Mouse (Mus musculus) adrenal gland, adult 18-20 months (tissue): ENCODE results near the gene Hcn4. TPM values are rescaled to one million over a fixed set of nuclear protein-coding genes. Genes with fewer than 3 reads are reported as not detected.

Experiments
- DNase-seq, 2 experiments: peaks; one replicate each; pipeline ENCODE4 v3.0.0; 2021 to 2022; ENCODE audit warnings: low spot score in 2 of 2
- long read RNA-seq, 2 experiments: library from polyadenylated mRNA; stranded (forward); transcript quantifications; one replicate each; pipeline ENCODE4 v2.0.0; 2021
- total RNA-seq, 2 experiments: library from RNA; stranded (reverse); gene quantifications; 1 replicate in 1 of 2; 2 replicates in 1 of 2; pipeline ENCODE4 v1.2.3; 2021

The Hcn4 gene
- under 1 TPM; 0.53 to 0.83 TPM for total RNA-seq
- long read RNA-seq, experiment 1: 0 reads
- long read RNA-seq, experiment 2: 0 reads

DNA sequence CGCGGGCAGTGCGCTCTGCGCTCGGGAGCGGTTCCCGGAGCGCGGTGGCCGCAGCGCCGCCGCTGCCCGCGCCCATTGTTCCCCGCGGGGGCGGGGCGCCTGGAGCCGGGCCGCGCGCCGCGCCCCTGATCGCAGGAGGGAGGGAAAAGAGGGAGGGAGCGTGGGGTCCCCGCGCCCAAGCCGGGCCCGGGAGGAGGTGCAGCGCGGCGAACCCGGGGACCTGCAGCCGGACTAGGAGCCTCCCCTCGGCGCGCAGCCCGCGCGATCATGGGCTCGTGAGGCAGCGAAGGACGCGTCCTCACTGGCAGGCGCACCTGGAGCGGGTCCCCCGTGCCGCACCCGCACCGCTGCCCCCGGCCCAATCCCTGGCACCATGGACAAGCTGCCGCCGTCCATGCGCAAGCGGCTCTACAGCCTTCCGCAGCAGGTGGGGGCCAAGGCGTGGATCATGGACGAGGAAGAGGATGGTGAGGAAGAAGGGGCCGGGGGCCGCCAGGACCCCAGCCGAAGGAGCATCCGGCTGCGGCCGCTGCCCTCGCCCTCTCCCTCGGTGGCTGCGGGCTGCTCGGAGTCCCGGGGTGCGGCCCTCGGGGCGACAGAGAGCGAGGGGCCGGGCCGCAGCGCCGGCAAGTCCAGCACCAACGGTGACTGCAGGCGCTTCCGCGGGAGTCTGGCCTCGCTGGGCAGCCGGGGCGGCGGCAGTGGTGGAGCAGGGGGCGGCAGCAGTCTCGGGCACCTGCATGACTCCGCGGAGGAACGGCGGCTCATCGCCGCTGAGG lies at the start of gene Hcn4:
Gene Hcn4 (plus strand): TSS at position 274 of the 779 bp plus-strand sequence.
- DNase-seq: peak in 1 of 2 experiments; percentile 31

- DNase-seq: no peak
Observed at GRCm38 (mm10) chr9:58774761-58775160, 48.5 kb upstream of the Hcn4 start.

GRCm38 (mm10) chr9:58775363-58775762 lies 47.8 kb upstream of the Hcn4 start:
- DNase-seq: no peak

- DNase-seq: no peak
Observed at GRCm38 (mm10) chr9:58789476-58789875, 33.7 kb upstream of the Hcn4 start.

GRCm38 (mm10) chr9:58798155-58798554 lies 25.1 kb upstream of the Hcn4 start:
- no peak for DNase-seq

DNA sequence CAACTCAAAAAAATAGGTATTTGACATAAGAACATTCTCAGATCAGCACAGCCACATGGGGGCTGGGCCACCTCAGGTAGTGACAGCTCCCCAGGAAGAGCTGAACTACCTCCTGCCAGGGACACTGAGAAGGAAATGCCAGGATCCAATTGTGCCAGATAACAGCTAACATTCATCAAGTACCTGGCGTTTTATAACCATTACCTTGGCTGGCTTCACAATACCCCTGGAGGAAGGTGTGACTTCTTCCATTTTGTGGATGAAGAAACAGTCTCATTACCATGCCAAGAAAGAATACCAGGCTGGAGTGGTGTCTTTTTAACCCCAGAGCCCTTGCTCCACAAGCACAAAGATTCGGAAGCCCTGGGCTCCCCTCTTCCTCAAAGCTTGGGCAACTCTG lies 21.8 kb upstream of the Hcn4 start:
- no peak for DNase-seq

- DNase-seq: no peak
Observed at GRCm38 (mm10) chr9:58802294-58802693, 20.9 kb upstream of the Hcn4 start.

DNA sequence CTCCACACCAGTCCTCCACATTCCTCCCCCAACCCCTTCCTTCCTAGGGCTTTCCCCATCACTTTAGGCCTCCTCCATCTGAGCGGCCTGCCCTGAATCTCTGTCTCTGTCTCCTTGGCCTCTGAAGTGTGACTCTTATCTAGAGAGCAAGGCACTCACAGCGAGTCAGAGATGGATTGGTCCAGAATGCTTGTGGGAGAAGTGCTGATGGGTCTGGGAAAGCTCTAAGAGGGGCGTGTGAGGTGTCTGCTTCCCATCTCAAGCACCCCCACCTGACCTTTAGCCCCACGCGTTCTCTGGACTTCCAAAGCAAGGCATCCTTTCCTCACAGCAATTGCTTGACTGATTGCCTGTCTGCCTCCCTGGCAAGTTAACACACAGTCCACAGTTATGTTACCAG lies 20.4 kb upstream of the Hcn4 start:
- no peak for DNase-seq

DNA sequence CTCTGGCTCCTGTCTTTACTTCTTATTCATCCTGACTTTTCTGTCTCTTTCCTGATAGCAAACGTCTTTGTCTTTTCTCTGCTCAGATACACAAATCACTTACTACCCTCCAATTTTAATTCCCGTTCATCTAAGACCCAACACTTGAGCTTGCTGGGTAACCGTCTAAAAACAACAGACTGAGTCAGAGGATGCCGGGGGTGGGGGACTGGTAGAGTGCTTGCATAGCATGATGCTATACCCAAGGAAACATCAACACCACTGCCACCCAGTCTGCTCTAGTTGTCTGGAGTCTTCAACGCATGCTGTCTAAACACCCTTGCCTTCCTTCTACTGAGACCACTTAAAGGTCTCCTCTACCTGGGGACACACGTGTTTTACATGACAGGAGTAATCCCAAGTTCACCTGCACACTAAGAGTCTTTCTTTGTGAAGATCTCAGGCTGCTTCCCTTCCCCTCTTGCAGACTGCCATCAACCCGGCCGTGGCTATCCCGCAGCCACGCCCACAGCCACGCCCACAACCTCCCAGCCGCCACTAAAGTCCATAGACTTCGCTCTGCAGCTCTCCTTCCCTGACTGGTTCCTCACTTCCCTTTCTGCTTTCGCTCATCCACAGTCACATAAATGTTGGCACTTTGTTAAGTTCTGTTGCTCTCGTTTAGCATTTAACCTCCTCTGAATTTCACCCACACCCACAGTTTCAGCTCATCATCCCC lies 17.5 kb upstream of the Hcn4 start:
- peak; percentile 55 to 70 for DNase-seq

GRCm38 (mm10) chr9:58811171-58811570 lies 12.0 kb upstream of the Hcn4 start:
- no peak for DNase-seq

DNA sequence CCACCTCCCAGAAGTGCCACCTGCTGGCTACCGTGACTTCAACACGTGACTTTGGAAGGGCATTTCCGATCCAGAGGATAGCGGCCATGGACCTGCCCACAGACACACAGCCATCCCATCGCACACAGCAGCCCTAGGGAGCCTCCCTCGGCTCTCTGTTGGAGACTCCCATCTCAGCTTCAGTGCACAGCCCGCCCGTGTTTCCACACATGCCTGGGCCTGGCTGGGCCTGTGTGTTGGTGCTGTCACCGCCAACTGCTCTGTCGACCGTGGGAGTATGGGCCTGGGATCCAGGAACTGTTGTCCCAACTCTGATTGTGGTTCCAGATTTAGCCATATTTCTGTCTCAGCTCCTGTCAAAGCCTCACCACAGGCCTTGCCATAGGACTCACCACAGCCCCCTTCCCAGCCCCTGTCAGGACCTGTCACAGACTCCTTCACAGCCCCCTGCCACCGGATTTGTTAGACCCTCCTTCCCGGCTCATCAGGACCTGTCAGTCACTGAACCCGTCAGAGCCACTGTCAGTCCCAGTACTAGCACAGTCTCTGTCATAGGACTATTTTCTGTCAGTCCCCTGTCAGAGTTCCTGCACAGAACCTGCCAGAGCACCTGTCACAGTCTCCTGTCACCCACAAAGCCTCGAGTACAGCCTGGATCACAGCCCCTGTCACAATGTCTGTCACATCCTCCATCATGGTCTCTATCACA lies 7.5 kb upstream of the Hcn4 start:
- no peak for DNase-seq

- DNase-seq: no peak
Observed at GRCm38 (mm10) chr9:58816458-58816857, 6.8 kb upstream of the Hcn4 start.

DNA sequence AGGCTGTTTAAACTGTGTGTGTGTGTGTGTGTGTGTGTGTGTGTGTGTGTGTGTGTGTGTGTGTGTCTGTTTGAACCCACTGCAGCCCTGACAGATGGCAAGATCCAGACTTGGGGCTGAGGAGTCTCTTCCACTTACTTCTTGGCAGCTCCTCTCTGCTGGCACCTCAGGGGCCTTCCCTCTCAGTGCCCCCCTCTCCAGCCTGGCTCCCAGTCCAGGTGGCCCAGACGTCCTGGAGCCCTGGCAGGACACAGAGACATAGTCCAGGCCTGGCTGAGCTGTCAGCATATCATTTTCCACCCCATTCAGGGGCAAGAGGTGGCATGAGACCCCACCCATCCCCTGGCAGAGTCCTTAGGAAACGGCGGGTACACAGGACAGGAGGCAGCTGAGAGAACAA lies 5.5 kb upstream of the Hcn4 start:
- DNase-seq: no peak

DNA sequence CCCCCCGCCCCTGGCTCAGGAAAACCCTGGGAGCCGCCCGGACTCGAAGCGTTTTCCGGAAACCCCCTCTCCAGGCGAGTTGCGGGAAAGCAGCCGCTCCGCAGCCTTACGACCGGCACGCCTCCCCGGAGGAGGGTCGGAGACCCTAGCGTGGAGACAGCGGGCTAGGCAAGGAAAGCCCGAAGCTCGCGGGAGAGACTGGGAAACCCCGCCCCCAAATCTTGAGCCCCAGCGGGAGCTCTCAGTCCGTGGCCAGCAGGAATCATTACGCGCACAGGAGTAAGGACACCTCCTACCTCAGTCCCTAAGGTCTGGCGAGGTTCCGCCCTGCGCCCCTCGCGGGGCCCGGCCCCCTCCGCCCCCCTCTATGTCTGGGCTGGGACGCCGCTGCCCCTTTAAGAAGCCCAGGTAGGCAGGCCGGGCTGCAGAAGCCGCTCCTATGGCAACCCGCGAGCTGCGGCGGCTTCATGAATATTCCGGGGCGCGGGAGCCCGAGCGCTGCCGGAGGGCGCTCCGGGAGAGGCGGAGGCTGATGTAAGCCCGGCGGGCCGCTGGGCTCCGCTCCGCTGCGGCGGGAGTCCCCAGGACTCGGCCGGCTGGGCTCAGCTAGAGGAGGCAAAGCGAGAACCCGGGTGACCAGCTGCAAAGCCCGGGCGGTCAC lies 651 bp upstream of the Hcn4 start:
- peak; percentile 18 to 31 for DNase-seq

- DNase-seq: no peak
Observed at GRCm38 (mm10) chr9:58823918-58824215, 655 bp downstream of the Hcn4 start.

GRCm38 (mm10) chr9:58829627-58830026 lies 6.4 kb downstream of the Hcn4 start:
- DNase-seq: no peak

DNA sequence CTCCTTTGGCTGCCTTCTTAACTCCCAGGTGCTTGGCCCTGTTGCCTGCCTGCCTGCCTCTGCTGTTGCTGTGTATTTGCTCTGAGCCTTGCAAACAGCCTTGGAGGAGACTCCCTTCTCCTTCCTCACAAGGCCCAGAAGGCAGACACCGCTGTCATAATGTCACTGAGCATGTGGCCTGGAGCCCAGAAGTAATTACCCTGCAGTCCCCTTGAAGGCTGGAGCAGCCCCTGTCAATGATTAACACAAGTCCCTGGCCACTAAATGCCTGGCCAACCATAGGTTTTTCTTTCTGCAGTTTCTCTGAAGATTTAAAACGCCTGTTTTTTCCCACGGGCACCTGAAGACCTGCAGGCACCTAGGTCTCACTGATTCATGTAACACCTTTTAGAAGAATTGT lies 9.7 kb downstream of the Hcn4 start:
- DNase-seq: no peak

DNA sequence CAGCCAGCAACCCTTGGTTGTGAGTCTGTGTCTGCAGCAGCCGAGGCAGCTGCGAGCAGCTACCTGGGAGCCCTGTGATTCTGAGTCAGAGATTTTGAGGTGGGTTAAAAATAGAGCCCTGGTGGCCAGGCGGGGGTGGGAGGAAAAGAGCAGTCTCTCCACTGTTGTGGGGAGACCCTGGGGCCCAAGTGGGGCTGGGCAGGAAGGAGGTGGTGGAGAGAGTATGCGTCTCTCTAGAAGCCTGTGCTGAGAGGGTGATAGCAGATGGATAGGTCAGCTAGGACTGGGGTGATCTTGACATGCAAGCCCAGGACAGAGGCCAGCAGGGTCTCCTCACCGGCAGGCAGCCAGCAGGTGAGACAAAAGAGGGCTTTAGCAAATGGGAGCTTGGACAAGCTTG lies 14.0 kb downstream of the Hcn4 start:
- no peak for DNase-seq

DNA sequence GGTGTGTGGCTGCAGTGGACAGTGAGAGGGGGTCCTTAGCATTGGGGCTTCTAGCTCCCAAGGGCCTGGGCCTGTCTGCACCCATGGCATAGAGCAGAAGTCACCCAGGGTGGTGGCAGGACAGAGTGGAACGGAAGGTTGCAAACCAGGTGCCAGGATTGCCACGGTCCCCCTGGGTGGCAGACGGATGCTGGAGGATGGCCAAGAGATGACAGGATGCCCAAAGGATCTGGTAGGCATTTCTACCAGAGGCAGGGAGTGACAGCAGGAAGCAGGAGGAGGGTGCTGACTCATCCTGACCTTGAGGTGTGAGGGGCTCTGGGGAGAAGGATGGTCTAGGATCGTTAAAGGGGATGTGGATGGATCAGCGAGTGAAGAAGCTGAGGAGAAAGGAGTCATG lies 15.3 kb downstream of the Hcn4 start:
- DNase-seq: no peak

- DNase-seq: peak; percentile 57 to 63
Observed at GRCm38 (mm10) chr9:58841655-58842054, 18.4 kb downstream of the Hcn4 start.

- no peak for DNase-seq
Observed at GRCm38 (mm10) chr9:58844597-58844996, 21.4 kb downstream of the Hcn4 start.

GRCm38 (mm10) chr9:58847008-58847407 lies 23.8 kb downstream of the Hcn4 start:
- DNase-seq: no peak
